Mouse (Mus musculus): ENCODE results near the gene Rtp4.

The Rtp4 gene

DNA sequence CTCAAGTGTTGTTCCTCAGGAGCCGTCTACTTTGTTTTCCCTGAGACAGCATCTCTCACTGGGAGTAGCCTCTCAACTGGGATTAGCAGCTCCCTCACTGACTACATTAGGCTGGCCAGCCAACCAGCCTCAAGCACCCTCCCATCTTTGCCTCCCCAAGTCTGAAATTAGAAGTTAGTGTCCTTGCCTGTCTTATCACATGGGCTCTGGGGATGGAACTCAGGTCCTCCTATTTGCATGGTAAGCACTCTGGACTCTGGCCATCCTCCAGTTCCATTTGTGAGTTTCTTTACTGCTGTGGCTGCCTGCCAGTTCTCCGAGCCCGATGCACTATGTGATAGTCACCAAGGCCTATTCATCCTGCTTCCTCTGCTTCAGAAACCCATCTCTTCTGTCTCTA, 4.3 kb upstream of the Rtp4 start:
- DNase-seq: peak; percentile 96

DNA sequence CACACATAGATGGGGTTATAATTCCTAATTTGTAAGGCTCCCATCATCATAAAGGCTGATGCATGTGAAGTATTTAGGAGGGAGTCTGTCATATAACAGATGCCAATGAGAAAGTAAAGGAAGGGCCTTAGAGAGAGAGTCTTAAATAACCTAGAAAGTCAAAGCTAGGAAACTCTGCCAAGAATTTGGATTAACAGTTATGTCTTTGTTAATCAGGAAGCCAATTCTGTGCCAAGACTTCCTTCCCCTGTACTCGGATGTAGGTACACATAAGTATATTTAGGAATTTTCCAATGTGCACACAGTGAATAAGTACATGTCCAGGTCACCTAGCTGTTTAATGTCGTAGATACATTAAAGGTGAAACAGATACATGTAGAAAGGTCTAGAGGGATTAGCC, 3.5 kb upstream of the Rtp4 start:
- DNase-seq: no peak

DNA sequence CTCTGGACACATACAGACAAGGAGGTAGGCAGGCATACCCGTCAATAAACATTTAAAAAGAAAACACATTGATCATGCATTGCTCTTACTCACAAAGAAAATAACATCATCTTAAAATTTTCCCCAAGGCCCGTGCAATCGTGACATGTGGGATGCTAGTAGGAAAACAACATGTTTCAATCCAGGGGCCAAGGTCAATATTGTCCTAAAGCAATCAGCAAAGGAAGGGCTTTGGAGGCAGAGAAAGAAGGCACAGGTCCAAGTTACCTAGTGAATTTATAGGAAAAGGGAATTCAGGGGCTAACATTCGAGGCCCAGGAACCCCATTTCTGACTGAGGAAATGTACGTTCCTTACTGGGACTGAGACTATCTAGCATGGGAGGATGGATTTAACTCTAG, 2.9 kb upstream of the Rtp4 start:
- peak; percentile 55 for DNase-seq

DNA sequence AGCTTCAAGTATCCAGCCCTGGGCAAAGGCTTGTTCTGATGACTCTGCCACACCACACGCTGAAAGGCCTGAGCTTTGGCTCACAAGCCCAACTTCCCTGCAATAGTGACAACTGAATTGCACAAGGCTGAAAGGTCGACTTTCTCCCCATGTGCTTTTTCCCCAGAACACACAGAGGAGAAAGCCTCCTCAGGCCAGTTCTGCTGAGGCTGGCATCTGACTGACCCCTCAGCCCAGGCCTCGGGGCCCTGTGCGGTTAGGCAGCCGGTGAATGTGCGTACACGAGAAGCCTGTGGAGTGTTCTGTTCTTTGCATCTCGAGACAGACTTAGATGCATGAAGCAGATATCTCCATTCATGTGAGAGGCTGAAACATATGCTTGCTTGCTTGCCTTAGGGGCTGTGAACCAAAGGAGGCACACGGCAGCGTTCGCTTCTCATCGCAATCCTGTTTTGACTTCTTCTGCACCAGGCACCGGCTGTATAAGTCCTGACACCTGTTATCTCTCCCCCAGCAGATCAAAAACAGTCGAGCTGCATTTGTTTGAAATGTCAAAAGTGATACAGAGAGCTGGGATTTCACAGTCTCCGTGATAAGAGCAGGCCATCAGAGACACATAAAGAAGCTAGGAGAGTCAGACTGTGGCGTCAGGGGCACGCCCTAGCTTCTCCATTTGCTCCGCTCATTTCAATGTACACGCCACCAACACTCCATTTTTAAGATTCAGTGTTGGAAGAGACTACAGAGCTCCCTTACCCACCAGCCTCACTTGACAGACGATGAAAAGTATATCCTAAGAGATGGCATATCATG, 2.1 kb upstream of the Rtp4 start:
- DNase-seq: peak; percentile 88

DNA sequence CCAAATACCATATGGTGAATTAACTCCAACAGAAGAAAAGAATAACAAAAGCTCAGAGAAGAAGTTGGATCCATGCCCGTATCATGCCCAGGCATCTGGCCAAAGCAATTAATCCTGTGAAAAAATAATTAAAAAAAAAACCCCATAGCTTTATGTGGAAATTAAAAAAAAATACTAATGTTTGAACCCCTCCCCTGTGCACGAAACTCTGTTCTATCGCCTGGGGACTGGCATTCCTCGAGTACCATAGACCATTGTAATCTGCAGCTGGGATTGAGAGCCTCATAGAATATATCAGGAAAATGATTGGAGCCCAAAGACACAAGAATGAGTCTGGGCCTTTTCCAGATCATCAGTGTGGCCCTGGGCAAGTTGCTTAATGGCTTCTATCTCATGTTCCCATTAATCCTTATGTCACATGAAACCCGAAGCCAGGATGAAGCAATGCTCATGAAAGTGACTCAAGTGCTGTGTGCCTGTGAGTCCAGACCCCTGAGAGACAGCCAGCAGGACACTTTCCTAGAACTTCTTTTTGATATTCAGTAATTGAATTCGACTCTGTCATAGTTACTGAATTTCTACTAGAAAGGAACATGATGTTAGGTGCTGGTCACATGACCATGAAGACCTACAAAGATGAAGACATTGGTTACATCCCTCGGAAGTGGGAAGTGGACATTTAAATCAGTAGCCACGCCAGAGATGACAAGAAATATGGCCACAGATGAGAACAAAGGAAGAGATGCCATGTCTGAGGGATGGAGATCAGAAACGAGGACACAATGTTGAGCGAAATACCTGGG, 1.3 kb upstream of the Rtp4 start:
- DNase-seq: peak; percentile 86

DNA sequence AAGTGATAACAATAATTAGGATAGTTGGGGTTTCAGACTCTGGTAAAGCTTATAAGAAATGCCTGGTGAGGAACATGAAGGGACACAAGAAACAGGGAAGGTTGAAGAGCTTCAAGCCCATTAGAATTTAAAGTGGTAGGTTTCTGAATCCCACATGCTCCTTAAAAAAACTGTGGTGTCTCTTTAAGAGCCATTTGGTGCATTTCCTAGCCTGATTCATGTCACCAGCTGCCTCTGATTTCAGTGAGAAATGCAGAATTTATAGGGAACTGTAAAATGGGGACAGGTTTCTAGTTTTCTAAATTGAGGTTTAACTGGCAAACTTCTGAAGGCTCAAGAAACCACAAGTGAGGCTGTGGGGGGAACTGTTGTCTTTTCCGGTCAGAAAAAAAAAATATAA, 320 bp upstream of the Rtp4 start:
- DNase-seq: peak; percentile 31

DNA sequence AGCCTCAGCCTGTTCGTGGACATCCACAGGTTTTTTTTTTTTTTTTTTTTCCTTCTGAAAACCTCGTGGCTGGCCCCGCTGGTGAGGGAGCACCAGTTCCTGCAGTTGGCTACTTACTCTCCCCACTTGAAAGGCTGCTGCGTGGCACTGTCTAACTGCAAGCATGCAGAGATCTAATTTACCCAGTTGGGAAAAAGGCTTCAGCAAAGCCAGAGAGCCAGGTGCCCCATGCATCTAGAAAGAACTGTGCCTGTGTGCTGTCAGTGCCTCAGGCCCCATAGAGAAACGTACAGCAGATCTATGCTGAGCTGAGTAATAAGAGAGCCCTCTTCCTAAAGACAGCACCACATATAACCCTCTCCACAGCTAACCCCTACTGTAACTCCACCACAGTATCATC, 1.0 kb downstream of the Rtp4 start:
- peak; percentile 82 for DNase-seq

DNA sequence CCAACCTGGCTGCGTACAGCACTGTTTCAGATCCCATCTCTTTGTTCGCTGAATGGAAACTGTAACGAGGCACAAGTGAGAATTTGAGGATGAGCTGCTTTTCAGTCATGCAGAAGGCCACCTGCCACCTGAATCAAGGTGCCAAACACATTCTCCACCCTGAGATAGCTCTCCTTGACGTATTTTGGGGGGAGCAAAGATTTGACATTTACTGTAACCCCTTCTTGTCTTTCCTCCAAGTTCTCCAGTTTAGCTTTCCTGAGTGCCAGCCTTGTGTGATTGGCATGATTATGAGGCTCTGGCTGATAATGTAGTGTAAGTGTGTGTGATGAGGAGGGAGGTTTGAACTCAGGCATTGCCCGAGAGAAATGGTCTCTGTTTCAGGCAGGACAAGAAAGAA, 2.0 kb downstream of the Rtp4 start:
- peak; percentile 56 for DNase-seq

DNA sequence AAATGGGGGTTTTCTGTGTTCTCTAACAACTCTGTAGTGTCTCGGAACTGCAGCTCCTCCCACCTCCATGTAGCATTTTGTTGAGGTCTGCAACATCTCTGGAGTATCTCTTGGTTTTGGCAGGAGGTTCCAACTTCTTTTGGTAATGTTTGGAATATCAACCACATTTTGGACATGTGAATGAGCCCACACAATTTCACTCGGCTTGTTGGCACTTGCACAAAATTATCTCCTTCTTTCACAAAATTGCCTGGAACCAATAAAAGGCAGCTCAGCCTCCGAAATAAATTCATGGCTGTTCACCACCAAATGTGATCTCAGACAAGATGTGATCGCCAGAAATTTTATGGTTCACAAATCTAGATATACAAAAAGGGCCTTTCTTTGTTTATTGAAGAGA, 9.1 kb downstream of the Rtp4 start:
- DNase-seq: peak; percentile 56

DNA sequence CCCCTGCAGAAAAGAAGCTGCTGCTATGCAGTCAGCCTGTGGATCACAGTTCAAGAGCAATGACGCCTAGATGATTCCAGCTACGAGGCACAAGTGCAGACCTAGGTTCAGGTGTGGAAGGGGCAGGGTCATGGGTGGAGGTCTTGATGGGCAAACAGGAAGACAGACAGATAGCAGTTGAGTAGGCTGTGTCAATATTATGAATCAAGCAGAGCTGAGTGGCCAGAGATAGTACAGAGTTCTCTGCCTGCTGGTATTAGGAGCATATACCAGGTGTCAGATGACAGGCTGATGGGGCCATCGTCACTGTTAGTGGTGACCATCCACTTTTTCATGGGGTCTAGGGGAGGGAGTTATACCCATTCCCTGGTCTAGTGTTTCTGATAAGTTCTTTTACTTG, 13.6 kb downstream of the Rtp4 start:
- DNase-seq: peak; percentile 37

DNA sequence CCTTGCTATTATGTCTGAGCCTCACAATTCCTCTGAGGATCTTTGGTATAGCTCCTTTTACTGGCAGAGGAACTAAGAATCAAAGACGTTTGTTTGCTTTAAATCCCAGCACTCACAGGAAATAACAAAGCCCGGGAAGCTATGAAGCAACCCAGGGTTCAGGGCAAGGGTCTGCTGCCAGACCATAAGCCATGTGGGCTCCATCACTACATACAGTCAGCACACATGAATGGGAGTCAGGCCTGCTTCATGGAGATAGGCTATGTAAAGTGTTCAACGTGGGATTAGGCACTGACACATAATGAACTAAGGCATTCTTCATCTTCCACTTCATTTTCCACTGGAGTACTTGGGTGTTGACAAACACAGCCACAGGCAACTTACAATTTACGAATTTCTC, 21.0 kb downstream of the Rtp4 start:
- DNase-seq: peak; percentile 59

DNA sequence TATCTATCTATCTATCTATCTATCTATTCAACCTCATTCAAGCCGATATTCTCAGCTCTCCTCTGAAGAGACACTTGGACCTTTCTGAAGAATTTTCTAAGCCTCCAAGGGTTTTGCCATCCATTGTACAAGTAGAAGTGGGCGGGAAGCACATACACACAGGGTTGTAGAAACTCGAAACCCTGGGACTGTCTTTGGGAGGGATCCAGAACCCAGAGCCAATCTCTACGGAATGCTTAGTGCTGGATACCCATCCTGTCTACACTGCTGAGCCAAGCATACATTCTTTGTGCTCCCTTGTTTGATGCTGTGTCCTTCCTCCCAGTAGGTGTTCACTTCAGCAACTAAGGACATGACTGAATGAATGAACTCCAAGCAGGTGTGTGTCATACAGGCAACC, 22.8 kb downstream of the Rtp4 start:
- DNase-seq: peak; percentile 43

DNA sequence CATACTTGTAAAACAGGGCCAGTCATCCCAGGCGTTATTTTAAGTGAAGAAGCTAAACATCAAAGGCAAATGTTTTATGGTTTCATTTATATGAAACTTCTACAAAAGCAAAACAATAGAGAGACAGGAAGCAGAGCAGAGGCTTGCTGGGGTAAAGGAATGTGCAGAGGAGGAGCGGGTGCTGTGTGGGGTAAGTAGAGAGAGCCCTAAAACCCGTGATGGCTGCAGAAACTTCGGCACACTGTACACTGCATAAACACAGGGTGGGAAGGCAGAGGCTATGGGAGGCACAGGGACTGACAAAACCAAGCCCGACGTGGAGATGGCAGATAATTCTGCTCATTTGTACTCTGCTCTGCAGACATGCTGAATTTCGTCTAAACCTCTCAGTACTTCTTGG, 24.3 kb downstream of the Rtp4 start:
- DNase-seq: peak; percentile 52

DNA sequence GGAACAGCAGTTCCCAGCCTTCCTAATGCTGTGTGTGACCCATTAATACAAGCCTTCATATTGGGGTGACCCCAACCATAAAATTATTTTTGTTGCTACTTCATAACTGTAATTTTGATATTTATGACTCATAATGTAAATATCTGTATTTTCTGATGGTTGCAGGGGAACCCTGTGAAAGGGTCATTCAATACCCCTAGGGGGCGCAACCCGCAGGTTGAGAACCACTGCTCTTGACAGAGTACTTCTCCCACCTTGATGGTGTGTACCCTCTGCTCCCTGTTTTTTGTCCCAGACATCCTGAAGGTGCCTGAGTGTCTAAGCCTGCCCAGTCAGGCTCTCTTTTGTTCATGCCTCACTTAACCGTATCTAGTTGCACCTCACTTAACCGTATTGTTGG, 27.7 kb downstream of the Rtp4 start:
- DNase-seq: peak; percentile 67

DNA sequence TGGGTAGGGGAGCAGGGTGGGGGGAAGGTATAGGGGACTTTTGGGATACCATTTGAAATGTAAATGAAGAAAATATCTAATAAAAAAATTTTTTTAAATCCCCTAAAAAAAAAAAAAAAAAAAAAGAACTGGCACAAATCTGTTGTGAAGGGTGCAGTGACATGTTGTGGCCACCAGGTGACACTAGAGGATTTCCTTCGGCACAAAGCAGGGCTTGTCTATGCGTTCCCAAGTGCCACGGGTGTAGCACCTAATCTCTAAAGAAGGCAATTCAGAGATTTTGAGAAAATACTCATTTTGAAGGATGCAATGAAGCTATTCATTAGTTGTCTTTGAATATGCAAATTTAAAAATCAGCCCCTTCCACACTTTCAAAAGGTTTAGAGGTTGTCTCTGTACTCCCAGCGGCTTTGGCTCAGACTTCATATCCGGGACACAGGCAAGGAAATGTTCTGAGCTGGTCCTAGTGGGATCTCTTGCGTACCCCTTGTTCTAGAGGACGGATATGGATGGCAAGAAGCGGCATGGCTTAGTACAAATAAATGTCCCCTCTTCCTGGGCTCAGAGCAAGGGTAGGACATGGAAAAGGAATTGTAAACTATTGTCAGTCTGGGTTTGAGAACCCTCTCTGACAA, 30.4 kb downstream of the Rtp4 start:
- peak; percentile 79 for DNase-seq

DNA sequence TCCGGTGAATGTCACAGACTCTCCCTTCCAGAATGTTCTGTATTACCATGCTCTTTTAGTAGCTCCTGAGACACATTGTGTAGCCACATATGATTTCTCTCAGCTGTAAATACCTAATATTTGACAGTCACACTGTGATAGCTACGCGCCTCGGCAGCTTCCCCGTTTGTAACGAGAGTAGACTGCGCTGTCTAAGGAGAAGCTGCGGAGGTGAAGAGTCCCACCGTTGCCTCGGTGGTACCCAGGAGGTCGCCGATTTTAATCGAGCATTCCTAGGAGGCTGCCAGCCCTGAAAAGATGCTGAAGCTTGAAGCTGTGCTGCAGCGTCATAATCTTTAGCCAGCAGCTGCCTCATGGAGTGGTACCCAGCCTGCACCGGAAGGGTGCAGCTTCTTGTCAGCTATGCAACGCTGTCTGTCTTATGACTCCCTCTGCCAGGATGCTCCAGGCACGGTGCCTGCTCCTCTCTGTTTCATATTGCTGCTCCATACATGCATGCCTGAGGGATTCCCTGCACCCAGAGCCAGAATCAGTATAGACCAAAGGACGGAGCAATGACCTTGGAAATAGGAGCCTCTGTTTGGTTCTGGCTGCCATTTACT, 31.0 kb downstream of the Rtp4 start:
- peak; percentile 79 for DNase-seq

DNA sequence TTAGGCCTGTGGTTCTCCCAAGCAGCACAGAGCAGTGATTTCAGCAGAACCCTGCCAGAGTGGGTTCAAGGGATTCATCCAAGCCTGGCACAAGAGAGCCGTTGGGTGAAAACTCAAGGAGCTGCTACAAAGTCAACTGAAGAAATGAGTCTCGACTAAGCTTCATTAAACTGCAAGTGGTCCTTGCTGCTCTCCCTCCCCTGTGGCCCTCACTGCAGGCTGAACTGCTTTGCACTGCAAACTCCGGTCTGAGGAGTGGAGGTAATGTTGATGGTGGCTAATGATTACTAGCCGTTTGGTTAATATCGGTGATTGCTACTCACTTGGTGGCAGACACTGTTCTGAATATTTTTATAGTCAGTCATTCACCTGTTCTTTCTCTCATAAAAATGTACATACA, 34.6 kb downstream of the Rtp4 start:
- DNase-seq: peak; percentile 62

DNA sequence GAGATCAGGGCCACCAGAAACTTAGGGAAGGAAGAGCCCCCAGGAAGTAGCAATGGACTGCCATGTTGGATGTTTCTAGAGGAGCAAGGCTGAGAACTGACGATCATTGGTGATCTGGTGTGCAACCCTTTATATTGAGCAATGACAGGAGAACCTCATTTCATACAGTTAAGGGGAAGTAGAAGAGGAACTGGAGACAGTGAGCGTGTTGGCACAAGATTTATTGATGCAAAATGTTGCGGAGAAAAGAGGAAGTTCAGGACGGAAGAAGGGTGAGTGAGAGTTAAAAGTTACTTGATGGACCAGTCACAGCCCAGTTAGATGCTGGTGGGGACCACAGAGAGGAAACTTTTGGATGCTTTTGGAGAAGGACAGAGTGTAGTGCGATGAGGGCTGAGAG, 37.1 kb downstream of the Rtp4 start:
- peak; percentile 82 for DNase-seq

DNA sequence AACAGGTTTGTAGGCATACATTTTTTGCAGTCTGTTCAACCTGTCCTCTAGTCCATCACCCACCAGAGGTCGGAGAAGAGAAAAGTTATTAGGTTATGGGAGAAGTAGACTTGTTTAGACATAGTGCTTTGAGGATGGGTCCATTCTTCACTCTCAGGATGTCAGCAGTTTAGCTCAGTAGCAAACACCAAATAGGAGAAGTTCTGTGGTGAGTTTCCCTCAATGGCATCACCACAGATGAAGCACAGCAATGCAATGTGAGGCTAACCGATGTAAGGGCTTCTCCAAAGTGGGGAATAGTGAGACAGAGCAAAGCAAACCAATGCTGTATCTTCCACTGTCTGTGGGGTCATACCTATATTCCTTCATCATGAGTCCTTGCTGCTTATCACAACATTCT, 37.6 kb downstream of the Rtp4 start:
- DNase-seq: no peak

DNA sequence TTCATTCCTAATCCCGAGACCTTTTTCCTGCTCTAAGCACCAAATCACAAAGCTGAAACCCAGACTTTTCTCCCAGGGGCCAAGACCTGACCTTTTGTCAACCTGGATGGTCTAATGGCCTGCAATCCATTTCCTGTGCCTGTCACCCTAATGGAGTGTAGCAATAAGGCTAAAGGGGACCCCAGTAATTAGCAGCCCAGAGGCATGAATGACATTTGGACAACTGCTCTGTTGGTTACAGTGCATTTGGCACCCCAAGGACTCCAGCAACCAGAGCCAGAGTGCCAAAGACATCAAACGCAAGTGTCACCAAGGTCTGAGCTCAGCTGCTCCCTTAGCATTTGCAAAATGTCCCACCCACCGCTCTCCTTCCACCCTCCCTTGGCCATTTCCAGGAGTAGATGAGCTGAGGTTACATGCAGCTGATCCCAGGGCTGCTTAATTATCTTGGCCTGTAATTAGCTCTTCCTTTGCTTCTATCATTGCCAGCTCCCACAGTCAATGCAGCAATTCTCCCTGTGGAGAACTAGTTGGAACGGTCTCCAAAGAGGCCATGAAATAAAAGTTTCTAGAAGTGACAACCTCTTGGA, 48.4 kb downstream of the Rtp4 start:
- DNase-seq: peak; percentile 78

DNA sequence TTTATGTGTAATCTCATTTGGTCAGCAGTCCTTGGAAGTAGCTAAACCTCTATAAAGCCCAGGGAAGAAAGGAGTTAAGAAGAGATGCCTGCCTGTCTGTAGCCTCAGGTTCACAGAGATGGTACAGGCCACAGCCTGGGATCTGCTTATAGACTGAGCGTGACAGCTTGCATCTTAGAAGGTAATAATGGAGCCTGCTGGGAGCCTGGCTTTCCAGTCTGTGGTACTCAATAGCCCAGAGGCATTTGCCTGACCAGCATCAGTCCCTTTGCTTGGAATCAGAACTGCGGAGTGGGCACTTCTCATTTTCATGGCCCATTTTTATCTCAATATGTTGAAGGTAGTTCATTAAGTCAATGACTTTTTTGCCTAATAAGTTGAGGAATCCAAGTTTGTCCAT, 54.5 kb downstream of the Rtp4 start:
- peak; percentile 48 for DNase-seq

DNA sequence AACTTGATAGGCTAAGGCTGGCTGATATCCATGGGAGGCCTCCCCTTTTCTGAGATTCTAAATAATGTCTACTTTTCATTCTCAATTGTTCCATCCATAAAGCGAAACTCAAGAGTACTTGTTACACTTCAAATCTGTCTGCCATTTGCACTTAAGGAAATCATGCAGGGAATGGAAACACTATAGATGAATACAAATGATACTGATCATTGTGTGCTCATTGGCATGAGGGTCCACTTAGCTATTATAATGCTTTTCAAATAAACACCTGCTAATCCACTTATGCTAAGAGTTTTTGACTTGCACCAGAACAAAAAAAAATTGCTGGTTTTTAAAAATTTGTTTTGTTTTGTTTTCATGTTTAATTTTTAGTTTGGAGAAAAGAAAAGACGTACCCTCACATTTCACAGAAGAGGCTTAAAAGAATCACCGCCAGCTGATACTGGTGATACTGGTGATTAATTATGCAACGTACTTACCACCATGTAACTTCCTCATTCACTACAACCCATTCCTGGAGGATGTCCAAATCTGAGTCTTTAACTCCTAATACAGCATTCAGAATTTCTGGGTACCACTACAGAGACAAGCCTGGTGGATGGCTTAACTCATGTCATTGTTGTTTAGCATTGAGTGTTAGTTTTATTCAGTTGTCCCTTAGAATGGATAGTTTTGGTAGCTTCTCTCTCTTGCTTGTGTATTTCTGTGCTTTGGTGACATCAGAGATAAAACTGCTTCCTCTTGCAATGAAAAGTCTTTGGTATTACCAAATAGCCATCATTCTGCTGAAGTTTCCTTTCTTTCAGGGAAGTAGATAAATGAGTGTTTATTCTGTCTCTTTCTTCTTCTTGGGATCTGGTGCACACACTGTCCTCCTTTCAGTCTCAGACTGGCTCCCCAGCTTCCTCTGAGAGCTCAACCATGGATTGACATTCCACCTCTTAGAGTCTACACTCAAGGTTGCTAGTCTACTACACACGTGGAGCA, 71.3 kb downstream of the Rtp4 start:
- DNase-seq: peak; percentile 43

All from heart, adult 11 months (tissue).